Mouse (Mus musculus) right cerebral cortex, postnatal 14 days (tissue): Measurements from ENCODE around the gene Cd164l2.

Experiments
- DNase-seq: peaks from one replicate; pipeline ENCODE4 v3.0.0; 2022

The Cd164l2 gene

GRCm38 (mm10) chr4:133223875-133224274, 11.9 kb downstream of the Cd164l2 start:
- DNase-seq, result no peak

DNA sequence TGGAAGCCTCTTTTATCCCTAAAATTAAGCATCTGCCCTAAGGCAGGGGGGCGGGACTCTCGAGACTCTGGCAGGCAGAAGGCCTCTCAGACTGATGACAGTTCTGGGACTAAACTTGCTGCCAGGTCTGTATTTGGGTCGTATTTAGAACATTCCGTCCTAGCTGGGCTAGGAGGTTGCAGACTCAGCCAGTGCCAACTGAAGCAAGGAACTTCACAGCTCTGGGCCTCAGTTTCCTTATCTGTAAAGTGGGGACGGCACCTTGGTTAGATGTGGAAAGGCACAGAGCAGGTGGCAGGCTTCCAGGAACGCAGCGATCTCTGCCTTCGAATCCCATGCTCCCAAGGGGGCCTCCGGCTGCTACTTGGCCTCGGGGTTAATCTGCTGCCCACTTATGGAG, 14.1 kb downstream of the Cd164l2 start:
- DNase-seq, result no peak

- no peak for DNase-seq
These were observed 15.7 kb downstream of the Cd164l2 start for GRCm38 (mm10) chr4:133227636-133228035.

DNA sequence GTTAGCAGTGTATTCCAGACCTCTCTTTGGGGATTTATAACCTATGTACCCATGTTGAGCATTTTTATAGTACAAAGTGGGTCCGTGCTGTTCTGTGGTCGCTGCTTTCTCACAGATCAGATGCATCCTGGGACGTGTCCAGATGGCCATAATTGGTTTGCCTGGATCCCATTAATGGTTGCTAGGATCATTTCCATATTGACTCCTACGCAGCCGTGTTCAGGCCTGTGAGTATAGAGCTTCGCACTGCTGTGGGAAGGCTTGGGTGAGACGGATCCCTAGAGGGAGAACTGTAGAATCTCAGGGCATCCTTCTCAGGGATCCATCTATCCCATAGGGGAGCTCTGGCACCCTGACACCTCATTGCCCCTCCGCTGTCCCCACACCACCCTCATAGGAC, 17.7 kb downstream of the Cd164l2 start:
- DNase-seq, result no peak

DNA sequence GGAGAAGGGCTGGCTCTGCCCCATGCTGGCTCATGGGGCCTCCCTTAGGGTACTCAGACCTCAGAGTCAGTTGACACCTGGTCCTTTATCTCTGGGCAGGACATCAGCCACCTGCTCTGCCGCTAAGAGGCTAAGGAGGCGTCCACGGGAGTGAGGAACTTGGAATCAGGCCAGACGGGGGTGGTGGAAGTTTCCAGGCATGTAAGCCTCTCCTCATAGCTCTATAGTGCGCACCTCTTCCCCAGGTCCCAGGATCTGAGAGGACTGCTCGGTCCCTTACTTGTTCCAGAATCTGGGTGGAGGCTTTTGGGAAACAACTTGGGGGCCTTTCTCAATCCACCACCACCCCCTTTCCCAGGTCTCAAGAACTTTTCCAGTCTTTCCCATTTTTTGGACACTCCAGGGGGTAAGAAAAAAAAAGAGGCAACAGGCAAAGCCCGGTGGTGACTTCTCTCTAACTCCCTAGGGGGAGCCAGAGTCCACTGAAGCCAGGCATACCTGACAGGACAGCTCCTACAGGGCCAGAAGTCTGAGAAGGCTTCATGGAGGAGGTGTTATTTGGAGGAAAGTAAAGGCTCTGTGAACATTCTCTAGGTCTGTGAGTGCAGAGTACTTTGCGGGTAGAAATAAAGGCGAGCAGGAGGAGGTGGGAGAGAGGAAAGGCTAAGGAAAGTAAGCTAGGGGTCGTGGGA, 21.5 kb downstream of the Cd164l2 start:
- DNase-seq, result no peak

GRCm38 (mm10) chr4:133234771-133235170, 22.8 kb downstream of the Cd164l2 start:
- no peak for DNase-seq

DNA sequence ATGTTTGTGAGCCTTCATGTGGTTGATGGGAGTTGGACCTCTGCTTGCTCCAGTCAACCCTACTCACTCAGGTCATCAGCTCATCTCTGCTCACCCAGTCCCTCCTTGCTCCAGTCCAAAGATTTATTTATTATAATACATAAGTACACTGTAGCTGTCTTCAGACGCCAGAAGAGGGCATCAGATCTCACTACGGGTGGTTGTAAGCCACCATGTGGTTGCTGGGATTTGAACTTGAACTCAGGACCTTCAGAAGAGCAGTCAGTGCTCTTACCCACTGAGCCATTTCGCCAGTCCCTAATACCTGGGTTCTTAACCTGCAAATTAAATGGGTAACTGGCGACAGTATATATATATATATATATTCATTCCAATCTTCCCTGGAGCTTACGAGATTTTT, 23.5 kb downstream of the Cd164l2 start:
- DNase-seq, result no peak

- DNase-seq, result no peak
These were observed 26.0 kb downstream of the Cd164l2 start for GRCm38 (mm10) chr4:133237911-133238310.

DNA sequence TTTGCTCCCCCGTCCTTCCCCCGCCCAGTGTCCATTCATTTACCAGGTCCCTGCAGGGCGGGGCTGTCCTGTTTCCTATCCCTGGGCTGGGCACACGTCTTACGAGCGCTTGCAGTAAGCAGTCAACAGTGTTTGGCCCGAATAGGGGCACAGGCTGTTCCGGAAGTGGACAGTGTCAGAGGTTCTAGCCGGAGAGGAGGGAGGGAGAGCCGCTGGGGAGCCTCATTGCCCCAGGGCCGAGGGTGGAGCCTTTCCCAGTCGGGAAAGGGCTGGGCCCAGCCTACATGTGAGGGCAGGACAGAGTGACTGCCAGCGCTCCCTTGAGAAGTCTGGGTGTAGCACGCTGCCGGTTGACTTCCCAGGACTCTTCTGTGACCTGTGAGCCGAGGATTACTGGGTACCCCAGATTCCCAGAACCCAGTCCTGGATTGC, 28.6 kb downstream of the Cd164l2 start, which contains the start of gene Map3k6:
Gene Map3k6, plus strand, starts transcription at position 329 of the 432 bp plus-strand sequence.
- no peak for DNase-seq

DNA sequence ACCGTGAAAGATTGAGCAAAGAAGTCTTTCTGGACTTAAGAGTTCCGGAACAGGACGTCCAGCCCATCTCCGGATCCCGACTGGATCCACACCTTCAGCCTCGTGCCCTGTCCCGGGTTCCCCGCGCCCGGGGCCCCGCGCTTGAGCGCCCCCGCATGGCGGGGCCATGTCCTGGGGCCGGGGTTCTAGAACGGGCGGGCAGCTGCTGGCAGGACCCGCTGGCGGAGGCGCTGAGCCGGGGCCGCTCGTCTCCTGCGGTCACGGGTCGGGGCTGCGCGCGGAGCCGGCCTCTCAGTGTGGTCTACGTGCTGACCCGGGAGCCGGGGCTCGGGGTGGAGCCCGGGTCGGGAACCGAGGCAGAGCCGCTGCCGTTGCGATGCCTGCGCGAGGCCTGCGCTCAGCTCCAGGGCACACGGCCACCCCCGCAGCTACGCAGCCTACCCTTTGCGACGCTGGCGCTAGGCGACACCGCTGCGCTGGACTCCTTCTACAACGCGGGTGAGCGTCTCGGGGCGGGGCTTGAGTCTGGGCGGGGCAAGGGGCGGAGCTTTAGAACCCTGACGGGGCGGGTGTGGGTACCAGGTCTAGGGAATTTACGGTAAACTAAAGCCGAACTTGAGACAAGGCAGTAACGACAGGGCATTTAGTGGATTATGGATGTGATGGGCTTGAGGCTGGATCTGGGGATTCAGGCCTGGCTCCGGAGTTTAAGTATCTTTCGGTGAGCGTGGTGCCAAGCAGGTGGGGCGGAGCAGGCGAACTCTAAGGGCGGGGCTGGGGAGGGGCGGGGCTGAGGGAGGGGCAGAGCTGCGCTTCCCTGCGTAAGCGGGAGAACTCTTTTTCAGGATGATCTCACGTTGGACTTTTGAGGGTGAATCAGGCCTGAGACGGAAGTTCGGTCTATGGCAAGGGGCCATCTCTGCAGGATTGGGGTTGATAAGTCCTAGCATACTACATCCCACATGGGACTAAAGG, 29.3 kb downstream of the Cd164l2 start:
- DNase-seq, result peak; percentile 90

- no peak for DNase-seq
These were observed 30.0 kb downstream of the Cd164l2 start for GRCm38 (mm10) chr4:133241910-133242309.

DNA sequence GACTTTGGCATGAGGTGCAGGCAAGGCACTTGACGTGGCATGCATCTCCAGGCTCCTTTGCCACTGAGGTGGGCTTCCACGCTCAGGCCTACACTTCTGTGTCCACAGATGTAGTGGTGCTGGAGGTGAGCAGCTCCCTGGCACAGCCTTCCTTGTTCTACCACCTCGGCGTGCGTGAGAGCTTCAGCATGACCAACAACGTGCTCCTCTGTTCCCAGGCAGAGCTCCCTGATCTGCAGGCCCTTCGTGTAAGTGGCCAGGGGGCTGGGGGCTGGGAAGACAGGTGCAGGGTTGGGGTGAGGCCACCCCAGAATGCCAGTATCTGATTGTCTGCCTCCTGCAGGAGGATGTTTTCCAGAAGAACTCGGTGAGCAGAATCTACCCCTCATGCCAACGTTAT, 30.8 kb downstream of the Cd164l2 start:
- no peak for DNase-seq

DNA sequence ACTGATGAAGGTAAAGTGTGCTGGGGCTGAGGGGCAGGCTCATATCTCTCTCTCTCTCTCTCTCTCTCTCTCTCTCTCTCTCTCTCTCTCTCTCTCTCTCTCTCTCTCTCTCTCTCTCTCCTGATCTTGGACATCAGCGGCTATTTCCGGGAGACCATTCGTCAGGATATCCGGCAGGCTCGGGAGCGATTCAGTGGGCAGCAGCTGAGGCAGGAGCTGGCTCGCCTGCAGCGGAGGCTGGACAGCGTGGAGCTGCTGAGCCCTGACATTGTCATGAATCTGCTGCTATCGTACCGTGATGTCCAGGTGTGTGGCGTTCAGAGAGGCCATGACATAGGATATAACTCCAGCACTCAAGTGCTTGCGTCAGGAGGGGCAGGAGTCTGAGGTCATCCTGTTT, 31.6 kb downstream of the Cd164l2 start:
- no peak for DNase-seq

GRCm38 (mm10) chr4:133244289-133244688, 32.4 kb downstream of the Cd164l2 start:
- DNase-seq, result no peak

DNA sequence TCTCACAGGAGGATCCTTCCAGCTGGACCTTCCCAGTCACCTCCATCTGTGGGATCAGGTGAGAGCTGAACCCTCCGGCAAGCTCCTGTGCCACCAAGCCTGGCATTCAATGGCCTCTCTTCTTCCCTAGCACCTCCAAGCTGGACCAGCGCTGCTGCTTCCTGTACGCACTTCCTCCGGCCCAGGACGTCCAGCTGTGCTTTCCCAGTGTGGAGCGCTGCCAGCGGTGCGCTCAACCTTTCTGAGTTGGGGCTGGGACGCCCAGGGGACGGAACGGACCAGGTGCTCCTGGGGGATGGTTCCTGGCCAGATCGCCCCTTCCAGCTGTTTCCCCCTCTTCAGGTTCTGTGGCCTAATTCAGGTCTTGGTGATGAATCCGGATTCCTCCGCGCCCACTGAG, 35.1 kb downstream of the Cd164l2 start:
- DNase-seq, result no peak

DNA sequence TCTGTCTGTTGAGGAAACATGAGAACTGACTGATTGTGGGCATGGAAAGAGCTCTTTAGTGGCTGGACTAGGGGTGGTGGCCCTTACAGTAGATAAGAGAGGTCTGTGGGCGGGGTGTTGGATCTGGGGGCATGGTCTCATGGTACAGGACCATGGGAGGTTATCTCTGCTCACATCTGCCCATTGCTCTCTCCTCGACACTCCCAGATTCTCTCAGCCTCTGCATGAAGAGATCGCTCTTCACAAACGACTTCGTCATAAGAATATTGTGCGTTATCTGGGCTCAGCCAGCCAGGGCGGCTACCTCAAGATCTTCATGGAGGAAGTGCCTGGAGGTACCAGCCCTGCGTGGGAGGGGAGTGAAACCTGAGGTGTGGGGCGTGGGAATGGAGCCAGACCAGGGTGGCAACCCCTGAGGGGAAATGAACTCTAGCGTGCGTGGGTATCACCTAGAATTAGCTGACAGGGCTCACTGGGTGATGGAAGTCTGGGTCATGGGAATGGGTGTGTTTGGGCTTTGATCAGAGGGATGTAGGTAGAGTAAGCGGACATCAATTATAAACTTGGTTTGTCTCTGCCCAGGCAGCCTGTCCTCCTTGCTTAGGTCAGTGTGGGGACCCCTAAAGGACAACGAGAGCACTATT, 36.0 kb downstream of the Cd164l2 start:
- DNase-seq, result no peak

- DNase-seq, result peak; percentile 82
These were observed 38.7 kb downstream of the Cd164l2 start for GRCm38 (mm10) chr4:133250609-133251008.

- no peak for DNase-seq
These were observed 39.3 kb downstream of the Cd164l2 start for GRCm38 (mm10) chr4:133251214-133251613.

- no peak for DNase-seq
These were observed 40.2 kb downstream of the Cd164l2 start for GRCm38 (mm10) chr4:133252089-133252488.

DNA sequence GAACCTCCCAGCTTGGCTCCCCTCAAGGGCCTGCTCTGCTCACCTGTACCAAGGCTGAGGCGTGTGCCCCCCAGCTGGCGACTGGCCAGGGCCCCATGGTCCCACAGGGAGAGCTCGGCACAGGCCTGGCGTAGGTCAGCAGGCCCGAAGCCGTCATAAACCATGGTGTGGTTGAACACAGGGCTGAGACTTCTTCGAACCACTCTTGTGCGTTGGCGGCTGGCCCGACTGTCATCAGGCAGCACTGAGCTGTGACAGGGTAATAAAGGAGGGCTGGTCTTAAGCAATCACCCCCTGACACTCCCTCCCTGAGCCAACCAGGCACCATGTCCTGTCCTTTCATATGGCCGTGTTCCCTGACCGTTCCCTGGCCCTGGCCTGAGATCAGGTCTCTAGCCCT, 41.5 kb downstream of the Cd164l2 start:
- no peak for DNase-seq

- DNase-seq, result no peak
These were observed 43.5 kb downstream of the Cd164l2 start for GRCm38 (mm10) chr4:133255392-133255791.

GRCm38 (mm10) chr4:133256820-133257219, 44.9 kb downstream of the Cd164l2 start:
- no peak for DNase-seq

DNA sequence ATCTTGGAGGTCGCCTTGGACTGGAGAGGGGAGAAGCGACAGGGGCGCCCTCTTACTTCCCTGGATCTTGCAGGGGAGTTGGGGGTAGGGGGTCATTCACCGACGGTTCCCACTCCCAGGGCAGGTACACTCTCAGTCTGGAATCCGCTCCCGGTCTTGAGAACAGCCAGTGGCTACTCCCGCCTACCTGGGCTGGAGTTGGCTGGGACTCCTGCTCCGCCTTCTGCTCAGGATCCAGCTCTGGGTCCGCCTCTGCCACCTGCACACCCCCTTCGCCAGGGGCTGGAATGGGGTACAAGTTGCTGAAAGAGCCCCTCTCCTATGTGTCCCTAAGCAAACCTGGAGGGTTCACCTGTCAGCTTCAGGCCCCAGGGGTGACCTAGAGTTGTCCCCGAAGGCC, 45.3 kb downstream of the Cd164l2 start:
- no peak for DNase-seq
